In the genomic region with DNA sequence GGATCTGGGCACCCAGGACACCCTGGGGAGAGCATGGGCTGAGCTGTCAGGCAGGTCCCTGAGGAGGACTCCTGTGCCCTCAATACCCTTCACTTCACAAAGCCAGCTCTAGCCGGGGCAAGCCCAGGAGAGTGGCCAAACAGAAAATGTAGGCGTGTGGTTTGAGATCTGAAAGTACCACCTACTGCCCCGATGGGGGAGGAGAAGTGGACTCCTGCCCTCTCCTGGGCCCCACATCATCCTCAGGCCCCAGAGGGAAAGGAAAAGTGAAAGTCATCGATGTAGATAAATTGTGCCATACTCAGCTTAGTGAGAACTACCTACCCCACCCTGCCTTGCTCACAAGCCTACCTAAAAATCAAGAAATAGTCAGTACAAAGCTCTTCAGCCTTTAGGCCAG, we compare ENCODE assay signal across 10 mouse cellular contexts.
DNase-seq lines count a peak whose midpoint lies in the region; ATAC-seq and TF ChIP-seq lines count a peak whose summit lies in the region.
"Had no signal": no experiment of that assay in that cellular context is flagged by ENCODE, and none has a peak within 500 bp of the region (broad histone marks: within the 10 kb centered on the region; RNA-seq: fewer than 3 reads in every experiment).

No protein-coding gene starts in this region.

- peaks cover 3% of the 10 kb centered on the region; the same call in 1 of the 2 replicates for H3K4me1 ChIP-seq in kidney, postnatal 0 days (replicated peaks; ENCODE audit: insufficient read depth, low read length)
- H3K4me1 ChIP-seq in hindbrain, embryonic 12.5 days = peaks cover 11% of the 10 kb centered on the region; the same call in 1 of the 2 replicates
- peaks cover 8% of the 10 kb centered on the region for H3K4me1 ChIP-seq in midbrain, embryonic 10.5 days
- H3K4me1 ChIP-seq: embryonic facial prominence, embryonic 12.5 days had no signal

- ATAC-seq in kidney, postnatal 0 days (replicated peaks; ENCODE audit: low FRiP score, low read depth) = 0 out of 2 replicates have a peak, but pooled peaks have one; percentile 29
- no peak for ATAC-seq in hindbrain, embryonic 12.5 days (ENCODE audit: low FRiP score)

- H3K36me3 ChIP-seq in kidney, postnatal 0 days (ENCODE audit: insufficient read depth, low read length) = no peaks in the 10 kb centered on the region
- H3K36me3 ChIP-seq in macrophage (ENCODE audit: inconsistent target) = no peaks in the 10 kb centered on the region
- no peaks in the 10 kb centered on the region for H3K36me3 ChIP-seq in hindbrain, embryonic 12.5 days
- H3K36me3 ChIP-seq in midbrain, embryonic 10.5 days = no peaks in the 10 kb centered on the region
- H3K36me3 ChIP-seq: embryonic facial prominence, embryonic 12.5 days had no signal

- no peak overlapping the region for H3K9ac ChIP-seq in kidney, postnatal 0 days (ENCODE audit: low read depth, low read length)
- no peak overlapping the region for H3K9ac ChIP-seq in hindbrain, embryonic 12.5 days
- H3K9ac ChIP-seq: embryonic facial prominence, embryonic 12.5 days had no signal

- WGBS in kidney, postnatal 0 days = 48% methylated on average over 4 of the region's 4 CpGs
- WGBS in macrophage (ENCODE audit: missing documents) = 6% methylated on average over 4 of the region's 4 CpGs
- 64% methylated on average over 4 of the region's 4 CpGs for WGBS in hindbrain, embryonic 12.5 days
- 74% methylated on average over 4 of the region's 4 CpGs for WGBS in midbrain, embryonic 10.5 days

- TF ChIP-seq CTCF in kidney, postnatal 0 days (IDR thresholded peaks at IDR 0.05; ENCODE audit: low read depth) = no peak

- no peaks in the 10 kb centered on the region for H3K27me3 ChIP-seq in kidney, postnatal 0 days (ENCODE audit: insufficient read depth, low read length)
- H3K27me3 ChIP-seq in hindbrain, embryonic 12.5 days = peaks cover 14% of the 10 kb centered on the region
- H3K27me3 ChIP-seq in midbrain, embryonic 10.5 days (ENCODE audit: low read depth, poor library complexity, severe bottlenecking) = peaks cover 27% of the 10 kb centered on the region
- H3K27me3 ChIP-seq: embryonic facial prominence, embryonic 12.5 days had no signal

- H3K4me3 ChIP-seq in kidney, postnatal 0 days (replicated peaks; ENCODE audit: low read depth, low read length) = no peak overlapping the region
- no peak overlapping the region for H3K4me3 ChIP-seq in macrophage (ENCODE audit: inconsistent target)
- H3K4me3 ChIP-seq in hindbrain, embryonic 12.5 days = no peak overlapping the region
- H3K4me3 ChIP-seq in midbrain, embryonic 10.5 days = no peak overlapping the region
- H3K4me3 ChIP-seq: embryonic facial prominence, embryonic 12.5 days had no signal

- H3K79me2 ChIP-seq in macrophage (ENCODE audit: inconsistent target) = no peaks in the 10 kb centered on the region

- H3K27ac ChIP-seq in kidney, postnatal 0 days = no peak overlapping the region
- peak overlapping the region; percentile 51 for H3K27ac ChIP-seq in macrophage
- H3K27ac ChIP-seq in hindbrain, embryonic 12.5 days = no peak overlapping the region
- H3K27ac ChIP-seq in midbrain, embryonic 10.5 days (replicated peaks) = no peak overlapping the region
- H3K27ac ChIP-seq: embryonic facial prominence, embryonic 12.5 days had no signal

- H3K4me2 ChIP-seq in kidney, postnatal 0 days (ENCODE audit: low read length) = no peak overlapping the region
- H3K4me2 ChIP-seq in hindbrain, embryonic 12.5 days (replicated peaks) = no peak overlapping the region
- H3K4me2 ChIP-seq: embryonic facial prominence, embryonic 12.5 days had no signal

- no peaks in the 10 kb centered on the region for H3K9me3 ChIP-seq in kidney, postnatal 0 days (replicated peaks; ENCODE audit: low read length)
- H3K9me3 ChIP-seq in hindbrain, embryonic 12.5 days (replicated peaks) = no peaks in the 10 kb centered on the region
- H3K9me3 ChIP-seq in midbrain, embryonic 10.5 days (replicated peaks) = no peaks in the 10 kb centered on the region
- H3K9me3 ChIP-seq: embryonic facial prominence, embryonic 12.5 days had no signal

- peak; percentile 27 to 46 for DNase-seq in urinary bladder, adult 18-20 months (ENCODE audit: low spot score in 2 of 2)
- no peak for DNase-seq in urinary bladder, postnatal 10 days (ENCODE audit: low spot score)
- peak; percentile 5 for DNase-seq in kidney, postnatal 0 days (ENCODE audit: low spot score)
- DNase-seq in c-Kit-positive CD71-positive TER-119-positive erythroid progenitor cells, embryonic 14.5 days (ENCODE audit: low spot score) = no peak
- DNase-seq in cerebellum, postnatal 4 days (ENCODE audit: low spot score in 2 of 2) = no peak
- DNase-seq in midbrain, embryonic 10.5 days (ENCODE audit: low spot score) = no peak
- DNase-seq: thymus, postnatal 4 days had no signal

Comparison
In these comparisons a context has a peak if more than half of its experiments do, and no peak if none do; other contexts are left out.
1. DNase-seq: peak in urinary bladder, adult 18-20 months (2 of 2) and kidney, postnatal 0 days (single experiment); none in urinary bladder, postnatal 10 days (single experiment), c-Kit-positive CD71-positive TER-119-positive erythroid progenitor cells, embryonic 14.5 days (single experiment), cerebellum, postnatal 4 days (0 of 2) and midbrain, embryonic 10.5 days (single experiment).